Mouse (Mus musculus) stomach, postnatal 0 days (tissue): Measurements from ENCODE around the gene Gm2056. TPM values are rescaled to one million over a fixed set of nuclear protein-coding genes. Genes with fewer than 3 reads are reported as not detected.

Source experiments
- polyA plus RNA-seq: library from polyadenylated mRNA; unstranded; fragments of >200 nt; fragmentation: Nextera tagmentation; extraction: Ambion mirVana; gene quantifications from 2 replicates; pipeline ENCODE4 v1.2.1, GENCODE M21; 2015

Gm2056 gene
- polyA plus RNA-seq, 1 experiment from 2014 or later, result not detected

Other genes starting within 250 kb of the Gm2056 start
- gene Gm21936, start 231.5 kb upstream of the Gm2056 start, polyA plus RNA-seq, result not detected in 2 replicates
- gene BB287469, start 210.4 kb upstream of the Gm2056 start, polyA plus RNA-seq, result 0.07 TPM in 1 of 2 replicates, not detected in the other
- gene Gm2001, start 184.7 kb upstream of the Gm2056 start, polyA plus RNA-seq, result not detected in 2 replicates
- gene Gm2016, start 152.9 kb upstream of the Gm2056 start, polyA plus RNA-seq, result not detected in 2 replicates
- gene Gm2022, start 131.6 kb upstream of the Gm2056 start, polyA plus RNA-seq, result not detected in 2 replicates
- gene Gm2035, start 107.1 kb upstream of the Gm2056 start, polyA plus RNA-seq, result not detected in 2 replicates
- not detected in 2 replicates for gene Gm2042, start 72.9 kb upstream of the Gm2056 start, polyA plus RNA-seq
- not detected in 2 replicates for gene Gm2075, start 15.2 kb upstream of the Gm2056 start, polyA plus RNA-seq
- gene Gm6803, start 8.2 kb upstream of the Gm2056 start, polyA plus RNA-seq, result not detected in 2 replicates
- gene Gm16368, start 56.7 kb downstream of the Gm2056 start, polyA plus RNA-seq, result not detected in 2 replicates
- not detected in 2 replicates for gene Gm10436, start 155.1 kb downstream of the Gm2056 start, polyA plus RNA-seq
- not detected in 2 replicates for gene Gm8332, start 223.1 kb downstream of the Gm2056 start, polyA plus RNA-seq
- 0.06 TPM in 1 of 2 replicates, not detected in the other for gene Gm5662, start 247.5 kb downstream of the Gm2056 start, polyA plus RNA-seq